Mouse (Mus musculus) left cerebral cortex, adult 11 months (tissue): ENCODE data around the gene Fgfr2.

ENCODE experiments used
- DNase-seq: peaks from one replicate; pipeline ENCODE4 v3.0.0; 2022; ENCODE audit warnings: low spot score

Fgfr2 gene

GRCm38 (mm10) chr7:132333078-132333477, 790.1 kb downstream of the Fgfr2 start:
- no peak for DNase-seq

- DNase-seq, result no peak
Observed at GRCm38 (mm10) chr7:132332176-132332575, 791.0 kb downstream of the Fgfr2 start.

- no peak for DNase-seq
Observed at GRCm38 (mm10) chr7:132330179-132330578, 793.0 kb downstream of the Fgfr2 start.

GRCm38 (mm10) chr7:132328648-132329047, 794.5 kb downstream of the Fgfr2 start:
- no peak for DNase-seq

GRCm38 (mm10) chr7:132325549-132326331, 797.4 kb downstream of the Fgfr2 start:
- DNase-seq, result no peak

- no peak for DNase-seq
Observed at GRCm38 (mm10) chr7:132323430-132323829, 799.7 kb downstream of the Fgfr2 start.

- DNase-seq, result no peak
Observed at GRCm38 (mm10) chr7:132321392-132321958, 801.7 kb downstream of the Fgfr2 start.

- no peak for DNase-seq
Observed at GRCm38 (mm10) chr7:132317036-132317541, 806.1 kb downstream of the Fgfr2 start, which contains the start of gene Chst15. TSS of gene Chst15 (minus strand) at chr7:132317228.

- DNase-seq, result no peak
Observed at GRCm38 (mm10) chr7:132316101-132317035, 806.8 kb downstream of the Fgfr2 start.

- peak; percentile 39 for DNase-seq
Observed at GRCm38 (mm10) chr7:132315149-132316091, 807.7 kb downstream of the Fgfr2 start.

- DNase-seq, result peak; percentile 69
Observed at GRCm38 (mm10) chr7:132312396-132312795, 810.8 kb downstream of the Fgfr2 start.

- DNase-seq, result no peak
Observed at GRCm38 (mm10) chr7:132308537-132309191, 814.5 kb downstream of the Fgfr2 start.

GRCm38 (mm10) chr7:132307722-132308271, 815.4 kb downstream of the Fgfr2 start:
- no peak for DNase-seq

- no peak for DNase-seq
Observed at GRCm38 (mm10) chr7:132306671-132307412, 816.3 kb downstream of the Fgfr2 start.

- no peak for DNase-seq
Observed at GRCm38 (mm10) chr7:132305492-132306375, 817.4 kb downstream of the Fgfr2 start.

- no peak for DNase-seq
Observed at GRCm38 (mm10) chr7:132304424-132305085, 818.6 kb downstream of the Fgfr2 start.

GRCm38 (mm10) chr7:132303988-132304387, 819.2 kb downstream of the Fgfr2 start:
- no peak for DNase-seq
